Mouse (Mus musculus): ENCODE data around the gene Ptpn9. TPM values are rescaled to one million over a fixed set of nuclear protein-coding genes. Genes with fewer than 3 reads are reported as not detected.

Ptpn9 gene
- total and polyA plus RNA-seq, 2 experiments: 6.5 to 12.4 TPM

- no peaks in the 10 kb centered on the region for H3K27me3 ChIP-seq (ENCODE audit: control insufficient read depth, insufficient read depth, low read length)
- no peak overlapping the region for H3K4me3 ChIP-seq (ENCODE audit: insufficient read depth, low read depth, low read length)
- H3K36me3 ChIP-seq (ENCODE audit: control insufficient read depth, insufficient read depth, low read length): no peaks in the 10 kb centered on the region
- H3K4me1 ChIP-seq (ENCODE audit: control insufficient read depth, insufficient read depth, low read length): peaks cover 5% of the 10 kb centered on the region; the same call in 1 of the 2 replicates
- no peak overlapping the region for H3K9ac ChIP-seq (ENCODE audit: low read depth, low read length)
- H3K79me2 ChIP-seq (ENCODE audit: control insufficient read depth, insufficient read depth, low read length): no peaks in the 10 kb centered on the region
- no peak overlapping the region for H3K27ac ChIP-seq (replicated peaks; ENCODE audit: insufficient read depth, low read depth, low read length)
- DNase-seq (ENCODE audit: extremely low read depth, low read depth, low spot score): no peak
- 97% methylated on average over 1 of the region's 1 CpGs for WGBS
- TF ChIP-seq CTCF (IDR thresholded peaks at IDR 0.05; ENCODE audit: low read depth, low read length) (no peak), POLR2A (IDR thresholded peaks at IDR 0.05; ENCODE audit: extremely low read depth, insufficient read depth, low read length) (no peak)
Measured at GRCm38 (mm10) chr9:56953562-56953961, 41.2 kb upstream of the Ptpn9 start.

GRCm38 (mm10) chr9:56956966-56957675 is 37.6 kb upstream of the Ptpn9 start:
- Histone ChIP-seq H3K4me1 (ENCODE audit: control insufficient read depth, insufficient read depth, low read length) (no peaks in the 10 kb centered on the region), H3K27me3 (ENCODE audit: control insufficient read depth, insufficient read depth, low read length) (no peaks in the 10 kb centered on the region), H3K9ac (ENCODE audit: low read depth, low read length) (no peak overlapping the region), H3K36me3 (ENCODE audit: control insufficient read depth, insufficient read depth, low read length) (peaks cover 3% of the 10 kb centered on the region; the same call in 1 of the 2 replicates), H3K79me2 (ENCODE audit: control insufficient read depth, insufficient read depth, low read length) (no peaks in the 10 kb centered on the region), H3K4me3 (ENCODE audit: insufficient read depth, low read depth, low read length) (no peak overlapping the region), H3K27ac (replicated peaks; ENCODE audit: insufficient read depth, low read depth, low read length) (no peak overlapping the region)
- no peak for TF ChIP-seq POLR2A (IDR thresholded peaks at IDR 0.05; ENCODE audit: extremely low read depth, insufficient read depth, low read length)
- TF ChIP-seq CTCF (IDR thresholded peaks at IDR 0.05; ENCODE audit: low read depth, low read length): no peak
- DNase-seq (ENCODE audit: extremely low read depth, low read depth, low spot score): no peak
- 89% methylated on average over 7 of the region's 7 CpGs for WGBS

GRCm38 (mm10) chr9:56958689-56959088 is 36.0 kb upstream of the Ptpn9 start:
- DNase-seq (ENCODE audit: extremely low read depth, low read depth, low spot score): no peak
- Histone ChIP-seq H3K27ac (replicated peaks; ENCODE audit: insufficient read depth, low read depth, low read length) (no peak overlapping the region), H3K79me2 (ENCODE audit: control insufficient read depth, insufficient read depth, low read length) (no peaks in the 10 kb centered on the region), H3K4me1 (ENCODE audit: control insufficient read depth, insufficient read depth, low read length) (no peaks in the 10 kb centered on the region), H3K9ac (ENCODE audit: low read depth, low read length) (no peak overlapping the region), H3K36me3 (ENCODE audit: control insufficient read depth, insufficient read depth, low read length) (peaks cover 11% of the 10 kb centered on the region), H3K27me3 (ENCODE audit: control insufficient read depth, insufficient read depth, low read length) (no peaks in the 10 kb centered on the region), H3K4me3 (ENCODE audit: insufficient read depth, low read depth, low read length) (no peak overlapping the region)
- 83% methylated on average over 2 of the region's 2 CpGs for WGBS
- TF ChIP-seq CTCF (IDR thresholded peaks at IDR 0.05; ENCODE audit: low read depth, low read length): no peak

- H3K36me3 ChIP-seq (ENCODE audit: control insufficient read depth, insufficient read depth, low read length): peaks cover 20% of the 10 kb centered on the region
- WGBS: 98% methylated on average over 3 of the region's 3 CpGs
Measured at GRCm38 (mm10) chr9:56961591-56961990, 33.1 kb upstream of the Ptpn9 start.

GRCm38 (mm10) chr9:56970158-56970557 is 24.6 kb upstream of the Ptpn9 start:
- Histone ChIP-seq H3K4me3 (ENCODE audit: insufficient read depth, low read depth, low read length) (no peak overlapping the region), H3K79me2 (ENCODE audit: control insufficient read depth, insufficient read depth, low read length) (no peaks in the 10 kb centered on the region), H3K36me3 (ENCODE audit: control insufficient read depth, insufficient read depth, low read length) (peaks cover 11% of the 10 kb centered on the region), H3K27me3 (ENCODE audit: control insufficient read depth, insufficient read depth, low read length) (no peaks in the 10 kb centered on the region), H3K9ac (ENCODE audit: low read depth, low read length) (no peak overlapping the region), H3K27ac (replicated peaks; ENCODE audit: insufficient read depth, low read depth, low read length) (no peak overlapping the region), H3K4me1 (ENCODE audit: control insufficient read depth, insufficient read depth, low read length) (no peaks in the 10 kb centered on the region)
- no peak for DNase-seq (ENCODE audit: extremely low read depth, low read depth, low spot score)
- 85% methylated on average over 2 of the region's 2 CpGs for WGBS
- no peak for TF ChIP-seq POLR2A (IDR thresholded peaks at IDR 0.05; ENCODE audit: extremely low read depth, insufficient read depth, low read length)
- TF ChIP-seq CTCF (IDR thresholded peaks at IDR 0.05; ENCODE audit: low read depth, low read length): no peak

More at GRCm38 (mm10) chr9:56961591-56961990, 33.1 kb upstream of the Ptpn9 start:
- H3K79me2 ChIP-seq (ENCODE audit: control insufficient read depth, insufficient read depth, low read length): no peaks in the 10 kb centered on the region
- no peaks in the 10 kb centered on the region for H3K4me1 ChIP-seq (ENCODE audit: control insufficient read depth, insufficient read depth, low read length)
- TF ChIP-seq POLR2A (IDR thresholded peaks at IDR 0.05; ENCODE audit: extremely low read depth, insufficient read depth, low read length): no peak
- TF ChIP-seq CTCF (IDR thresholded peaks at IDR 0.05; ENCODE audit: low read depth, low read length): peak; percentile 12; the same call in 1 of the 2 replicates
- H3K9ac ChIP-seq (ENCODE audit: low read depth, low read length): no peak overlapping the region
- DNase-seq (ENCODE audit: extremely low read depth, low read depth, low spot score): no peak
- no peak overlapping the region for H3K27ac ChIP-seq (replicated peaks; ENCODE audit: insufficient read depth, low read depth, low read length)
- no peaks in the 10 kb centered on the region for H3K27me3 ChIP-seq (ENCODE audit: control insufficient read depth, insufficient read depth, low read length)
- H3K4me3 ChIP-seq (ENCODE audit: insufficient read depth, low read depth, low read length): no peak overlapping the region

- H3K4me1 ChIP-seq (ENCODE audit: control insufficient read depth, insufficient read depth, low read length): no peaks in the 10 kb centered on the region
- TF ChIP-seq CTCF (IDR thresholded peaks at IDR 0.05; ENCODE audit: low read depth, low read length) (no peak), POLR2A (IDR thresholded peaks at IDR 0.05; ENCODE audit: extremely low read depth, insufficient read depth, low read length) (no peak)
- no peak for DNase-seq (ENCODE audit: extremely low read depth, low read depth, low spot score)
- peaks cover 11% of the 10 kb centered on the region for H3K36me3 ChIP-seq (ENCODE audit: control insufficient read depth, insufficient read depth, low read length)
- no peak overlapping the region for H3K27ac ChIP-seq (replicated peaks; ENCODE audit: insufficient read depth, low read depth, low read length)
- no peaks in the 10 kb centered on the region for H3K79me2 ChIP-seq (ENCODE audit: control insufficient read depth, insufficient read depth, low read length)
- no peak overlapping the region for H3K4me3 ChIP-seq (ENCODE audit: insufficient read depth, low read depth, low read length)
- no peak overlapping the region for H3K9ac ChIP-seq (ENCODE audit: low read depth, low read length)
- no peaks in the 10 kb centered on the region for H3K27me3 ChIP-seq (ENCODE audit: control insufficient read depth, insufficient read depth, low read length)
- WGBS: 96% methylated on average over 8 of the region's 8 CpGs
Measured at GRCm38 (mm10) chr9:56973960-56974524, 20.7 kb upstream of the Ptpn9 start.

All from liver, adult 2 months (tissue).